Mouse (Mus musculus) heart, embryonic 14.5 days (tissue): ENCODE measurements around the gene Gm42791. TPM values are rescaled to one million over a fixed set of nuclear protein-coding genes. Genes with fewer than 3 reads are reported as not detected.
A peak's percentile ranks its signal among the peaks of the same experiment; 100 is the strongest.

ENCODE experiments used
- ATAC-seq: fragments of 200-750 bp; cut with Nextera tagmentation; 2 replicates; pipeline ENCODE4 v1.8.0; 2017; ENCODE audit warnings: low read depth, moderate TSS enrichment; ENCODE audit not compliant: insufficient number of reproducible peaks, insufficient read depth, low FRiP score
- H3K27ac ChIP-seq, 2 experiments: fragments of 200-500 bp in 1 of 2; fragments of 300-500 bp in 1 of 2; sonication (generic) in 1 of 2; replicated peaks in 1 of 2; 2 replicates each; pipeline ENCODE4 v1.5.1; 2012 to 2014; ENCODE audit warnings: low read depth in 2 of 2, low read length in 2 of 2, control low read depth in 1 of 2, mild to moderate bottlenecking in 1 of 2, mixed read lengths in 1 of 2; ENCODE audit not compliant: control insufficient read depth in 1 of 2, insufficient read depth in 1 of 2
- H3K27me3 ChIP-seq: fragments of 300-500 bp; sonication (generic); 2 replicates; pipeline ENCODE4 v1.6.1; 2014; ENCODE audit warnings: mild to moderate bottlenecking, low read length, control low read depth; ENCODE audit not compliant: control insufficient read depth, insufficient read depth
- H3K36me3 ChIP-seq: fragments of 300-500 bp; sonication (generic); 2 replicates; pipeline ENCODE4 v1.6.1; 2014; ENCODE audit warnings: mild to moderate bottlenecking, control low read depth, low read length, mixed read lengths; ENCODE audit not compliant: control insufficient read depth, insufficient read depth
- H3K4me1 ChIP-seq, 2 experiments: fragments of 200-500 bp in 1 of 2; fragments of 300-500 bp in 1 of 2; sonication (generic) in 1 of 2; 2 replicates each; pipeline ENCODE4 v1.6.1; 2012 to 2014; ENCODE audit warnings: low read length in 2 of 2, control low read depth in 1 of 2, mixed read lengths in 1 of 2; ENCODE audit not compliant: control insufficient read depth in 2 of 2, insufficient read depth in 2 of 2
- H3K4me2 ChIP-seq: fragments of 300-500 bp; sonication (generic); 2 replicates; pipeline ENCODE4 v1.6.1; 2014; ENCODE audit warnings: mild to moderate bottlenecking, low read length
- H3K4me3 ChIP-seq, 2 experiments: fragments of 200-500 bp in 1 of 2; fragments of 300-500 bp in 1 of 2; sonication (generic) in 1 of 2; 2 replicates each; pipeline ENCODE4 v1.5.1; 2012 to 2014; ENCODE audit warnings: low read length in 2 of 2, mild to moderate bottlenecking in 2 of 2, control low read depth in 1 of 2, low read depth in 1 of 2, moderate library complexity in 1 of 2; ENCODE audit not compliant: control insufficient read depth in 1 of 2, insufficient read depth in 1 of 2
- H3K9ac ChIP-seq: fragments of 300-500 bp; sonication (generic); 2 replicates; pipeline ENCODE4 v1.6.1; 2014; ENCODE audit warnings: mild to moderate bottlenecking, low read length
- H3K9me3 ChIP-seq: fragments of 300-500 bp; sonication (generic); 2 replicates; pipeline ENCODE4 v1.6.1; 2016; ENCODE audit warnings: low read length, control low read depth; ENCODE audit not compliant: control insufficient read depth
- whole genome bisulfite sequencing: fragments of 180-500 bp; shearing (Covaris S2); extraction: QIAGEN DNeasy Blood & Tissue Kit; methylation state at CpG from one replicate; pipeline ENCODE4 v1.1.7; 2014; 5-methylcytosine and 5-hydroxymethylcytosine counted together
- polyA plus RNA-seq: library from polyadenylated mRNA; unstranded; fragments of >200 nt; fragmentation: Nextera tagmentation; extraction: Ambion mirVana; gene quantifications from 2 replicates; pipeline ENCODE4 v1.2.1, GENCODE M21; 2014

The Gm42791 gene
- polyA plus RNA-seq, 1 experiment from 2014 or later = not detected

DNA sequence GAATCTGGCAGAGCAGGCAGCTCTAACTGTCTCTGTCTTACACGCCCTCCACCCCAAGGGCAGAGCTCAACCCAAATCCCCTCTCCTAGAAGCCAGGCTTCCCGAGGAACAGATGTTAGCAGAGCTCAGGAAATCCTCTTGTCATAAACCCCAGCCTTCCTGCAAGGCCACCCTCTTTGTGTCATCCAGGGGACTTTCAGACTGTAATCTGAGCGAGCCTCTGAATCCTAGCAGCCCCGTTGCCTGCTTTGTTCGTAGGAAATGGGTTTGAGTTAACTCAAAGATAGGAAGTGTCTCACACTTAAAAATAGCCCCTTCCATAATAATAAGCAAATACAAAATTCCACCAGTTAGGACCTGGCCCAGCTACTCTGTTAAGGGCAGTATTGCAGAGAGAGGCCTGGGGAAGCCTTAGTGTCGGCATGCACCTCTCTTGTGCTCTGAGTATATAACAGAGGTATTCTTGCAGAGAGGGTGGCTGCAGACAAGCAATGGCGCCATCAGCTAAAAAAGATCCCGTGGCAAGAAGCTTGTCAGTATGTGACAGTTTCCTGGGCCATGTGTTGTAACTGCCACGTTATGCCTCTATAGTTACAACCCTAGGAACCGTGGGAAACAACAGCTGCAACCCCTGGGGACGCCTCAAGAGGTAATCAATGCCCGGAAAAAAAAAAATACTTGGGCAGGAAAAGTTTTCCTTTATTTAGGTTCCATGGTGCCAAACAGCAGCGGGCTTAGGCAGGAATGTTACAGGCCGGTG is 17.1 kb downstream of the Gm42791 start:
- Histone ChIP-seq H3K36me3 (no peaks in the 10 kb centered on the region), H3K27me3 (no peaks in the 10 kb centered on the region), H3K9me3 (no peaks in the 10 kb centered on the region), H3K4me1 (peaks cover 18% of the 10 kb centered on the region in 2 experiments), H3K27ac (peak overlapping the region; percentile 75 to 87), H3K4me3 (no peak overlapping the region), H3K9ac (peak overlapping the region; percentile 25; the same call in 1 of the 2 replicates), H3K4me2 (peak overlapping the region; percentile 11; the same call in 1 of the 2 replicates)
- 14% methylated on average over 14 of the region's 14 CpGs for WGBS
- ATAC-seq = no peak; the same call in 1 of the 2 replicates

DNA sequence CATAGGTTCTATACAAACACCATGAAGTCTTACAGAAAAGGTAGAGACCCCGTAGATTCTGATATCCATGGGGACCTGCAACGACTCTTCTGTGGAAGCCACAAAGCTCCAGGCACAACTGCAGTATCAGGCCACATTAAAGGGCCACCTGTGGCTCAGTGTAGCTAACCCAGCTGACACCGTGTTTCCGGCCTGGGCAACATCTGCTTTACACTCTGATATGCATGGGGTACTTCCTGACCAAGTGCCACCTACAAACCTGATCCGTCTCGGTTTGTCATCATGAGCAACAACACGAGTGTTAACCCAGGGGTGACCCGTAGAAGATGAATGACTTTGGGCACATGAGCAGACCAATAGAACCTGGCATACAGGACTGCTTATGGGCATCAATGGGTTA is 18.1 kb downstream of the Gm42791 start:
- no peak overlapping the region for H3K9ac ChIP-seq
- H3K27me3 ChIP-seq = no peaks in the 10 kb centered on the region
- 89% methylated on average over 8 of the region's 8 CpGs for WGBS
- no peak for ATAC-seq
- no peaks in the 10 kb centered on the region for H3K9me3 ChIP-seq
- H3K27ac ChIP-seq = no peak overlapping the region
- H3K36me3 ChIP-seq = no peaks in the 10 kb centered on the region
- H3K4me3 ChIP-seq = no peak overlapping the region
- peaks cover 18 to 19% of the 10 kb centered on the region in 2 experiments for H3K4me1 ChIP-seq
- no peak overlapping the region for H3K4me2 ChIP-seq

DNA sequence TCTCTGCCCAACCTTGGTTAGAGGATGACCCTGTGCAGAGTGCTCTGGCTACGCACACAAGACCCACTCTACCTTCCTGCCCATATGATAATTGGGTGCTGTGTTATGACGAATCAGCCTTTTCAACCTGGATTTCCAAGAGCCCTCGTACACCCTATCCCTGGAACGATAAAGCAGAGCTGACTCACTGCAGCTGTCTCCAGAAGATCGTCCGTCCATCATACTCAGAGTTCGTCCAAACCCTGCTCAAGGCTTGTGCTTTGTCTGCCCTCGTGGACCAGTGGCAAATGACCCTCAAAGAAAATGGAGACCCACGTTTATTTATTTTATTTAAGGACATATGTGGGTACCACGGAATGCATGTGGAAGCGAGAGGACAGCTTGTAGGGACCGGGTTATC is 19.9 kb downstream of the Gm42791 start:
- 86% methylated on average over 12 of the region's 12 CpGs for WGBS
- Histone ChIP-seq H3K4me3 (no peak overlapping the region), H3K27me3 (no peaks in the 10 kb centered on the region), H3K9ac (no peak overlapping the region), H3K4me1 (peaks cover 18 to 19% of the 10 kb centered on the region in 2 experiments), H3K9me3 (no peaks in the 10 kb centered on the region), H3K36me3 (no peaks in the 10 kb centered on the region), H3K27ac (no peak overlapping the region), H3K4me2 (no peak overlapping the region)
- ATAC-seq = no peak

DNA sequence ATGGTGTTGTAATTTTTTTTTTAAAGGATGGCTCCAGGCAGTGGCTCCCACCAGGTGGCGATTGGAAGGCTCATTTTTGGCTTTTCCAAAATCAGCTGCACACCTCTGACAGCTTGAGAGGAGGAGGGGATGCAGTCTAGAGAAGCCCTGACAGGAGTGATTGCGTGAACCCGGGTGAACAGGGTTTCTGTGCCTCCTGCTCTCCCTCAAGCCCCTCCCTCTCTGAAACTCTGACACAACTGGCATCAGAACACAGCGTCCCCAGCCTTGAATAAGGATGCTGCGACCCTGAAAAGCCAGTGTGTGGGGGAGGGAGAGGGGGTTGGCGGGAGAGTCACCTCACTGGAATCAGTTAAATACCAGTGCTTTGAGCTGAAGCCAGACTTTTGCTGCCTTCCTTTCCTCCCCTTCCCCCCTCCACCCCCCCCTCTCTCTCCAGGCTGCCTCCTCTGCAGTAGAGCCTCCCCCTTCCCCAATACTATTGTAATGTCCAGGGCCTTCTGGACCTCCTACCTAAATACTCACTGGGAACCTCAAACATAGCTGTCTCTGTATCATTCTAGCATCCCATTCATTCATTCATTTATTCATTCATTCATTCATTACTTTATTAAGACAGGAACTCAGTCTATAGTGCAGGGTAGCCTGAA is 21.8 kb downstream of the Gm42791 start:
- no peaks in the 10 kb centered on the region for H3K27me3 ChIP-seq
- 6% methylated on average over 6 of the region's 6 CpGs for WGBS
- H3K27ac ChIP-seq = no peak overlapping the region
- no peak overlapping the region for H3K4me2 ChIP-seq
- no peaks in the 10 kb centered on the region for H3K9me3 ChIP-seq
- no peaks in the 10 kb centered on the region for H3K36me3 ChIP-seq
- no peak overlapping the region for H3K9ac ChIP-seq
- no peak overlapping the region for H3K4me3 ChIP-seq
- H3K4me1 ChIP-seq = peaks cover 12 to 13% of the 10 kb centered on the region in 2 experiments
- no peak for ATAC-seq

DNA sequence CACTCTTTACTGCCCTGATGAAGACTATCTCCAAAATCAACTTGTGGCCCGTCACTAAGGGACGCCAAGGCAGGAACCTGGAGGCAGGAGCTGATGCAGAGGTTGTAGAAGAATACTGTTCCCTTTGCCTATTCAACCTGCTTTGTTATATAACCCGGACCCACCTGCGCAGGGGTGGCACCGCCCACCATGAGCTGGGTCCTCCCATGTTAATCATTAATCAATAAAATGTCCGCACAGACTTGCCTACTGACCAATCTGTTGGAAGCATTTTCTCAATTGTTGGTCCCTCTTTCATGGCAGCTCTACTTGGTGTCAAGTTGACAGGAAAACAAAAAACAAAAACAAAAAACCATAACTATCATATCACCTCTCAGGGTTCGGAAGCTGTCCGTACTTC is 22.8 kb downstream of the Gm42791 start:
- Histone ChIP-seq H3K27ac (no peak overlapping the region), H3K36me3 (no peaks in the 10 kb centered on the region), H3K4me1 (peaks cover 4 to 6% of the 10 kb centered on the region in 2 experiments; a peak in 1 of 4 replicates), H3K9me3 (no peaks in the 10 kb centered on the region), H3K27me3 (no peaks in the 10 kb centered on the region), H3K4me2 (no peak overlapping the region), H3K9ac (no peak overlapping the region), H3K4me3 (no peak overlapping the region)
- 86% methylated on average over 8 of the region's 8 CpGs for WGBS
- ATAC-seq = no peak

DNA sequence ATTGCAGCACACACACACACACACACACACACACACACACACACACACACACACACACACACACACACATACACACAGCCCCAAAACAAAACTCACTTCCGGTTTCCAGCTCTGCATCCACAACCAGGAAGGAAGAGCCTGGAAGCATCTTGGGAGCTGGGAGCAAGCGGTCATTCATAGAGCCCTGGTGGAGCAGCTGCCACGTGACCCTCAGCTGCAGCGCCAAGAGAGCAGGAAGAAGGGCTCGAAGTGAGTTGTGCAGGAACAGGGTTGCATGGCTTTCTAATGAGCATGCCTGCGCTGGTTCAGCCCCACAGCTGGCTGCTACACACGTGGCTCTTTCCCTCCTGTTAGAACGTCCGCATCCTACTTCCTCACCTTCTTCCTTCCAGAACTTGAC is 25.3 kb downstream of the Gm42791 start:
- no peak overlapping the region for H3K9ac ChIP-seq
- 0 out of 2 replicates have a peak, but pooled peaks have one; percentile 22 for ATAC-seq
- no peak overlapping the region for H3K4me3 ChIP-seq
- H3K27me3 ChIP-seq = no peaks in the 10 kb centered on the region
- no peak overlapping the region for H3K27ac ChIP-seq
- WGBS = 60% methylated on average over 9 of the region's 9 CpGs
- no peaks in the 10 kb centered on the region for H3K9me3 ChIP-seq
- peaks cover 15 to 25% of the 10 kb centered on the region in 2 experiments for H3K4me1 ChIP-seq
- H3K36me3 ChIP-seq = no peaks in the 10 kb centered on the region
- H3K4me2 ChIP-seq = no peak overlapping the region

DNA sequence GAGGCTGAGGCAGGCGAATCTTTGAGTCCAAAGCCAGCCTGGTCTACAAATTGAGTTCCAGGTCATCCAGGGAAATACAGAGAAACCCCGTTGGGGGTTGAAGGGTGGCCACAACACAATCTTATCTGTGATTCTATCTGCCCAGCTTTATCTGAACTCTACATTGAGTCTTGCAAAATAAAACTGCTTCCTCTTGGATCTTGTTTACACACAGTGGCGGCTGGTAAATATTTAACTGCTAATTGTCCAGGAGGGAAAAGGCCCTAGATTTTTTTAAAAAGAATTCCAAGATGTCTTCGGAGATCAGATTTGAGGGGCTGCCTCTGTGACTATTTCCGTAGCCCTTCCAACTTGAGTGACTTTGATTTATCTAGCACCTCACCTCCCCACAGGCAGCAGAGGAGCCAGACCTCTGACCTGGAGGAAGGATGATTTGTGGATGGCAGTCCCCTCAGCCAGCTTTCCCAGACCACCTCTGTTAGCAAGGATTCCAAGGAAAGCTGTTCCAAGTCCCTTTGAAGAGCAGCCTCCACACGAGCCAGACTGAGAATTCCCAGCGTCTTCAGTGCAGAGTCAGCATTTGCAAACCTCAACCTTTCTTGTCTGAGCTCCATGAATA is 25.9 kb downstream of the Gm42791 start:
- Histone ChIP-seq H3K36me3 (no peaks in the 10 kb centered on the region), H3K4me2 (no peak overlapping the region), H3K4me1 (peaks cover 17 to 25% of the 10 kb centered on the region in 2 experiments), H3K9me3 (no peaks in the 10 kb centered on the region), H3K9ac (no peak overlapping the region), H3K27me3 (no peaks in the 10 kb centered on the region), H3K4me3 (no peak overlapping the region), H3K27ac (no peak overlapping the region)
- ATAC-seq = no peak
- 69% methylated on average over 7 of the region's 7 CpGs for WGBS
